Mouse (Mus musculus) megakaryocyte progenitor cell, adult 5-6 weeks (primary cell): Measurements from ENCODE around the gene Prr12. TPM values are rescaled to one million over a fixed set of nuclear protein-coding genes. Genes with fewer than 3 reads are reported as not detected.

Source experiments
- ATAC-seq: replicated peaks from 2 replicates; pipeline ENCODE4 v1.8.0; 2016; ENCODE audit warnings: mild to moderate bottlenecking, moderate TSS enrichment, inconsistent platforms; ENCODE audit not compliant: poor library complexity
- total RNA-seq, 2 experiments: library from RNA; stranded (forward) in 1 of 2; stranded (reverse) in 1 of 2; fragments of 157-497, 149-512 nt in 1 of 2; fragments of 200-1000 nt in 1 of 2; gene quantifications; 2 replicates each; pipeline versions ENCODE4 v1.2.3 to v1.2.4; 2015 to 2017

The Prr12 gene
- total RNA-seq, 2 experiments from 2014 or later = 4.0 to 20.5 TPM

DNA sequence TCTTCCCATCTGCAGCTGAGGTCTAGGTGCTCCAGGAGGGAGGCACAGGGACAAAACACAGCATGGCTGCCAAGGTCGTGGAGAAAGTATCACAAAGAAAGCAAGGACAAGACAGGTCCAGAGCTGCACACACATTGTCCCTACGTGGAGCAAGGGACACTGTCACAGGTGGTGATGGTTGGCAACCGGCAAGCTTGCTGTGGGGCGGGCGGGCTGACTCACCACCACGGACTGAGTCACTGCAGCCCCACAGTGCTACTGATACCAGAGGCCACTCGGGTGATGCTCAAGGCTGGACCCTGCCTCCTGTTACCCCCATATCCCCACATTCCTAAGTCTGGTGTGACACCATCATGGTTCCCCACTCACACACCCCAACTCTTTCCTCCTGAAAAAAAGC, 50.2 kb downstream of the Prr12 start:
- ATAC-seq = no peak

DNA sequence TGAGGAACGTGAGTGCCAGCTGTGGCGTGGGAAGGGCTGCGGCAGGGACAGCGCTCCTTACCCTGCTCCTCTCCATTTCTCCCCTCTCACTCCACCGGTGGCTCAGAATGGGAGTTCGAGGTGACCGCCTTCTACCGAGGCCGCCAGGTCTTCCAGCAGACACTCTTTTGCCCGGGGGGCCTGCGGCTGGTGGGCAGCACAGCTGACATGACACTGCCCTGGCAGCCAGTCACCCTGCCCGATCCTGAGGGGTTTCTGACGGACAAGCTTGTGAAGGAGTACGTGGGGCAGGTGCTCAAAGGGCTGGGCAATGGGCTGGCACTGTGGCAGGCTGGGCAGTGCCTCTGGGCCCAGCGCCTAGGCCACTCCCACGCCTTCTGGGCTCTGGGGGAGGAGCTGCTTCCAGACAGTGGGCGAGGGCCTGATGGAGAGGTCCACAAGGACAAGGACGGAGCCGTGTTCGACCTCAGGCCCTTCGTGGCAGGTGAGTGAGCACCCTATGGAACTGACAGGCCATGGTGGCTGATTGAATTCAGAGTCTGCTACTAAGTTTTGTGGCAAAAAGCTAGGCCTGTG, 52.1 kb downstream of the Prr12 start:
- no peak for ATAC-seq

DNA sequence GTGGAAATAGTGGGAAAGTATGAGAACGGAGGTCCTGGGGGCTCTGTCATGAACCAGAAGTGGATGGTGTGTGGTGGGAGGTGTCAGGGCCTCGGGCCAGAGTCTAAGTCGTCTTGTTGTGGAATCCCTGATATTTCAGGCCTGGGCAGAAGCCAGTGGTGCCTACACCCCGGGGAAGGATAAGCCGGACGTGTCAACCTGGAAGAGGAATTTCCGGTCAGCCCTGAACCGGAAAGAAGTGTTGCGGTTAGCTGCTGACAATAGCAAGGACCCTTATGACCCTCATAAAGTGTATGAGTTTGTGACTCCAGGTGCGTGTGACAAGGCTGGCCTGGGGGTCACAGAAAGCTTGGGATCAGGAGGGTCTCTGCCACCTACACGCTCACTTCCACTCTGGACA, 52.9 kb downstream of the Prr12 start:
- no peak for ATAC-seq

DNA sequence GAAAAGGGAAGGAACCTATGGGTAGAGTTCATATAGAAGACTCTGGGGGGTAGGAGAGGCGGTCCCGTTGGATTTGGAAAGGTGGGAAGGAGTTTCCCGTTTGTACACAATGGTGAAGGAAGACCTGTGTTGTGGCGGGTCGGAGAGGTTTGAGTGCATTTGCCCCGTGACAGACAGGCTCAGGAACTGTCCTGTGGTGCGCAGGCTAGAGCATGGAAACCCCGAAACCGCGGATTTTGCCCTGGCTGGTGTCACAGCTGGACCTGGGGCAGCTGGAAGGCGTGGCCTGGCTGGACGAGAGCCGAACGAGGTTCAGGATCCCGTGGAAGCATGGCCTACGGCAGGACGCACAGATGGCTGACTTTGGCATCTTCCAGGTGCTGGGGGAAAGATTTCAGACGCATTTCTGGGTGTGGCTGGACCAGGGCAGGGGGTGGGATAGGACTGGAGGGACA, 54.2 kb downstream of the Prr12 start, which contains the start of gene Bcl2l12:
Bcl2l12 (minus strand) TSS at position 212 of the 455 bp plus-strand sequence.
- peak; percentile 30 for ATAC-seq

DNA sequence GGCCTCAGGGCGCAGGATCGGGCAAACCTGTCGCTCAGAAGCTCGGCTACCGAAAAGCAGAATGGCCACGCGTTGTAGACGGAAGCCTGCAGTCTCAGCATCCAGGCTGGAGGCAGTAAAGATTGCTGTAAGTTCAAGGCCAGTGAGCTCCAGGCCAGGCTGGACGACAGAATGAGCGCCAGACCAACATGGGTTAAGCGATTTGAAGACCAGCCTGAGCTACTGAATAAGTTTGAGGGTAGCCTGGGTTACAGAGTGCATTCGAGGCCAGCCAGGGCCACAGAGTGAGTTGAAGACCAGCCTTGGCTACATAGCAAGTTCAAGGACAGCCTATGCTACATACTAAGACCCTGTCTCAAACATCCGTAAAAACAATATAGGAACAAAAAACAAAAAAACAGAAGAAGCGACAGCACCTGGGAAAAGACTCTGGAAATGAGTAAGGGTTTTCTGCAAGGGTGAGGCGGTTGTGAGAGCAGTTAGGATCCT, 54.7 kb downstream of the Prr12 start:
- ATAC-seq = no peak

DNA sequence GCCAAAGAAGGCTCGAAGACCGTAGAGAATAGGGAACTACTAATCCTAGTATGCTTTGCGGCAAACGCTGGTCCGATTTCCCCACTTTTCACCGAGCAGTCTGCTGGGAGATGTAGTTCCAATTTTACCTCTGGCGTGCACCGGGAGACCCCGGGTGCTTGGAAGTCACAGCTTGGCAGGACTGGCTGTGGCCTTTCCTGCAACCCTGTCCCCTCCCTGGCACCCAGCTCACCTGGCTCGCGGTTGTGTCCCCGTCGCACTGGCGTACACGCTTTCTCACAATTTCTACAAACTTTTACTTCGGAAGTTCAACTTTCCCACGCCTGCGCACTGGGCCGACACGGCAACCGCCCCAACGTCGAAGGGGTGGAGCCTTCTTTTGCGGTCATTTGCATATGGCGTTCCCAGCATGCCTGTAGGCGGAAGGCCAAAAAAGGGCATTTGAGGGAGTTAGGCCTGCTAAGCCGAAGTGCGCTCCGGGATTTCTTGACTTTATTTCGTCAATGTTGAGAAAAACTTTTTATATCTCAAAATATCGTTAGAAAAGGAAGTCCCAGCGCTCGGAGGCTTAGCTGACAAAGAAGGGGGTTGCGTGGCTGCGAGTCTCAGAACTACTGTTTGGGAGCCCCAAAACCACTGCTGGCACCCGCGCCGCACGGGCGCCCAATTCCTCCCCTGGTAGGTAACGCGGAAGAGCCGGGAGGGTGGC, 55.3 kb downstream of the Prr12 start, which contains the start of gene Irf3:
Irf3 (plus strand) TSS at position 418 of the 709 bp plus-strand sequence.
- ATAC-seq = peak; percentile 89

DNA sequence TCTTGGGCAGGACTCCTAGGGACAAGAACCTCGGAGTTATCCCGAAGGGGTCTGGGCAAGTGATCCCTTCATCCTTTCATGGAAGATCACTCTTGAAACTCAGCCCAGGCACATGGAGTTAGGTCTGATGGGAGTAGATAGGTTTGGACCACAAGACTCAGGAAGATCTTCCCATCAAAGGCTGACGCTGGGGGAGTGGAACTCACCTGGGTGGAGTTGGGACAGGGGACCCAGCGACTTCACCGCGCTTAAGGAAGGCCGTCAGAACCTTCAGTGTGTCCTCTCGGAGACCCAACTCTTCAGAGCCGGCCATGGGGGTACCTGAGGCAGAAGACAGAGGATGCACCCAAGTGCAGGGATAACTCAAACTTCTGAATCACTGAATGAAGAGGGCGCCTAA, 56.0 kb downstream of the Prr12 start:
- no peak for ATAC-seq

DNA sequence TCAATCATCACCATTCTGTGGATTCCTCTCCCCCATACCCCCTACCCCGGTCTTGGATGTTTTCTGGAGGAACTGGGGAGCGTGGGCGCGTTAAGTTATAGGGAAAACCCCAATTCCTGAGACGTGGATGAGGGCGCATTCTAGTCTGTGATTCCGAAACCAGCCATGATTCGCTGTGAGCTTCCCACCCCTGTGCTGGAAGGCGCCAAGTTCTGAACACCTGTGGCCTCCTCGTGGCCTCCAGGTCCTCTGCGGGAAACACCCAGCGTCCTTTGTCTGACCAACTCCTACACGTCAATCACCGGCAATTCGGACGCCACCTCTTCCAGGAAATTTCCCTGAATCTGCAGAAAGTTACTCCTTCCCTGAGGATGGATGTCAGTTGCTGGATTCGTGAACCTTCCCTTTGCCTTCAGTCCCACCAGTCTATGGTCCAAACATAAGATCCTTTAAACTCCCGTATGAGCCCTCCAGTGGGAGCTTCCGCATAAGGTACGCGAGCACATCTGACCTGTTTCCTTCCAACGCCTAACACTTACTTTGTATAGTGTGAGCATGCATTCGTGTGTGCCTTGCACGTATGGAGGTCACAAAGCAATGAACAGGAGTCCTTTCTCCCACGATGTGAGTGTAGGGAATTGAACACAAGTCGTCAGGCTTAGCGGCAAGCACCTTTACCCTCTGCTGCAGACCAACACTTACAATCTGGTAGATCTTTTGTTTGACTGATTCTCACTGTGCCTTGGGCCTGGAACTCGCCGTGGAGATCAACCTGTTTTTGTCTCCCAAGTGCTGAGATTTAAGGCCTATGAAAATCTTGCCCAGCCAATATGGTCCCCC, 65.6 kb downstream of the Prr12 start:
- ATAC-seq = peak; percentile 3; the same call in 1 of the 2 replicates

DNA sequence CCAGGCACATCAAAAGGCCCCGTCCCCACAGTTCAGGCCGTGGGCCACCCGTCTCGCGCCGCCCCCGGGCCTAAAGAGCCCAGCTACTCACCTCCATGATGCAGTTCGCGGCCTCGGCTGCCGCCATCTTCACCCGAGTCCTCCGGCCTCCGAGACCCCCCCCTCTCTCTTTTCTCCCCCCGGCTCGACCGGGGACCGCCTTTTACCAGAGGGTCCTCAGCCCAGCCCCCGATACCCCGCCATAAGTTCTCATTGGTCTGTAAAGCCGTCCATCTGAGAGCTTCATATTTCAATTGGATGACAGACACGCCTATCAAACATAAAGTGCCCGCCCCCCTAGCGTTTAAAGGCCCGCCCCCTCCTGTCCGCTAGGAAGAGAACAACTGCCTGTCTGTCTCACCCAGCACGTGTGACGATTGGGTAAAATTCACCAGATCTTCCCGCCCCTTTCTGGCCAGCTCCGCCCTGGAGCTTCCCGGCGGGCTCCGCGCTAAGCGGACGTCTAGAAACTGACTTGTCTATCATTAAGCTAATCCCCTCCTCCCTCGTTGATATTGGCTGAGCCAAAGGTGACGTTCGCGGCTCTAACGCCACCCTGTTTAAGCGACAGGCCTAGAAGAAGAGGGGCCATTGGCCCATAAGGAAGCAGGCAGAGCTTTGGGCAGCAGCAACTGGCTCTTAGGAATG, 66.3 kb downstream of the Prr12 start, which contains the start of gene Prmt1:
Prmt1 (minus strand) TSS at position 377 of the 687 bp plus-strand sequence.
- ATAC-seq = peak; percentile 79

DNA sequence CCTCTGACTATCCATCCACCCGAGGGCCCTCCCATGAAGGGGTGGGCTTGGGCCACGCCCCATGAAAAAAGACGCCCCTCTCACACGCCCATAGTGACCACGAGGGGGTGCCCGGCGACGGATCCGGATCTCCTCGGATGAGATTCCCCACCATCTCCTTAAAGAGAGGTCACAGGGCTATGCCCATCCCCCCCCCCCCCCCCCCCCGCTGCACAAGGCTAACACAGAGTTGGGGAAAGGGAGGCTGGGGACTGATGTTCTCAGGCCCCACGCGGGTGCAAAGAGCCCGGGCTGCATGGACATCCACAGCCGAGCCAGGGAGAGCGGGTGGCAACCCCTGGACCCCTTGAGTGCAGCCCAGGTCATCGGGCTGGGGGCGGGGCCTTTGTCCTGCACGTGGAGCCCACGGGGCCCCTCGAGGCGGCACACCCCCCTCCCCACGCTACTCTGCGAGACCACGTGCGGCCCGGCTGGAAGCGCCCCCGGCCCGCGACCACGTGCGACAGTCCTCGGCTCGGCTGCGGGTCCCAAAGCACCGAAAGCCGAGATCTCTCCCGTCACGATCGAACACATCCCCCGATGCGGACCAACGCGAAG, 67.0 kb downstream of the Prr12 start:
- peak; percentile 16 for ATAC-seq

DNA sequence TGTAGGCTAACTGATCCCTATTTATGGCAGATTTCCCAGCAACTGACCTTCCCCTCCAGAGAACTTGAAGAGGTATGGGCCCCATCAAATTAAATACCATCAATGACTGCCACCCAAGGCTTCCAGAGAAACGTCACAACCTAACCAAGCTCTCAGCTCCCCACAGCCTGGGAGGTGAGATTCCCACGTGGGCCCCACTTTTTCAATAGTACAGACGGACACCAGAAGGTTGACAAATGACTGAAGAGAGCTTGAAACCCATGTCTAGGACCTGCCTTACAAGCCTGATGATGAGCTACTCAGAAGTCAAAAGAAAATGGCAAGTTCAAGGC, 67.9 kb downstream of the Prr12 start:
- ATAC-seq = no peak

DNA sequence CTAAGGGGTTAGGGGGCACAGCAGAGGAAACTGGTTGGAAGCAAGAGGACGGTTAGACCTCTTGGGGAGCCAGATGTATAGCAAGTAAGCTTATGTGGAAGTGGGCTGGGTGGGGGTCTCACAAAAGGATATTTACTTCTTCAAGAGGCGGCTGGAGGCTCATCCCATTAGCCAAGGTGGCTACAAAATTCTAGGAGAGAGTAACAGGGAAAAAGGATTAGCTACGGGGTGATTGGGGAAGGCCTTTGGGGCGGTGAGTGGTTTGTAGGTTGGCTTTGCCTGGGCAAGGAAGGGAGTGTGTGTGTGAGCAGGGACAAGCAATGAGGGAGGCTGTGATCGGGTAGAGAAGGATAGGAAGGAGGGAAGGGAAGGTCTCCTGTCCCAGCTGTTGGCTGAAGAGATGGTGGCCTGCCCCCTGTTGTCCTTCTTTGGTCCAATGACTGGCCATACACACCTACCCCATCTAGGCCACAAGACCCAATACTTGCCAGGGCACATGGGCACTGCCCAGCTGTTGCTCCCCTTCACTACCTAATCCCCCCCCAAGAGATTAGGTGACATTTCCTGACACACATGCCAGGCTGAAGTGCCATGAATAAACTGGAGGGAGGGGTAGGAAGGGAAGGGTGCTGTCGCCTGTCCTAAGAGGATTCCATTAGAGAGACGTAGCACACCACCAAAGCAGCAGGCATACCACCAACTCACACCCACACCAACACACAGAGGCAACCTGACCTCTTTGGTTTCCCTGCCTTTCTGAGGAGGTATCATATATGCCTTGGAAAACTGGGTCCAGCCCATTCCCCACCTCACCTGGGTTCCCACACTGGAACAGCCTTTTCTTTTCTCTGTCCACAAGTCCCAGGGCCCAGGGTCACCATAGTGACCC, 68.5 kb downstream of the Prr12 start:
- no peak for ATAC-seq

DNA sequence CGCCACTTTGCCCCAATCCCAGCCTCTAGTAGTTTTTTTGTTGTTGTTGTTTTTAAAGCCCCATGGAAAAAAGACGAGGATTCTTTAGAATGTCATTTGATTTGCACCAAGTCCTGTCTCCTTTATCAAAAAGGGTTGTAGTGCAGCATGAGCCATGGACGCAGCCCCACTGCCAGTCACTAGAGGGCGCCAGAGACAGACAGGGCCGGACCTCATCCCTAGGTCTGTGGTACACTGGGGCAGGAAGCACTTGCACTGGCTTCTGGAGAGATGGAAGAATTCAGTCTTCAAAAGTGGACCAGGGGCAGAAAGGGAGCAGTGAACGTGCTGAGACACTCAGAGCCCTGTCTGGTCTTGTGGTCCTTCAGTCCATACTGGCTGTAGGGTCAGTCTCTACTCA, 69.6 kb downstream of the Prr12 start:
- peak; percentile 38 for ATAC-seq

DNA sequence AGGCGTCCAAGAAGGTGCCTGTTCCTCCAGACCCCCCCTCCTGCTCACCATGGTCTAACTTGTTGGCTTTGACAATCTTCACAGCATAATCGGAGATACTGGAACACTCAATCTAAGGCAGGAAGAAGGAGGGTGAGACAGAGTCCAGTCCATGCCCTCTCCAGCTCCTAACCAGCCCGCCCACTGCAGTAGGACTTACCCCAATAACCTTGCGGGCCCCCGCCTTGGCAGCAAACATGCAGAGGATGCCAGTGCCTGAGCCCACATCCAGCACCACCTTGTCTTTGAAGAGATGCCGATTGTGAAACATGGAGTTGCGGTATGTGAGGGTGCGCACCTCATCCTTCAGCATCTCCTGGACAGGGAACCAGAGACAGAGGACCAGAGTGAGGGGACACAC, 71.1 kb downstream of the Prr12 start:
- ATAC-seq = no peak

DNA sequence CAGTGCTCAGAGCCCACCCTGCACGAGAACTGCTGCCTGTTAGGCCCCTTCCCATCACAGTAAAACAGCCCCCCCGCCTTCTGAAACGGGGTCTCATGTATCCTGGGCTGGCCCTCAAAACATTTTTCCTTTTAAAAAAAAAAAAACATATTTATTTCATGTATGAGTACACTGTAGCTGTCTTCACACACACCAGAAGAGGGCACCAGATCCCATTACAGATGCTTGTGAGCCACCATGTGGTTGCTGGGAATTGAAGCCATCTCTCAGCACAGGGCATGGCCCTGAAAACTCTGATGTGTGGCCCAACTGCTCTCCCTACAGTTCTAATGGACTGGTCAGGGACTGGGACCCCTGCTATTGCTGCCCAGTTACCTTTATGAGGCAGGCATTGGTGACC, 74.4 kb downstream of the Prr12 start:
- ATAC-seq = no peak
